Mouse (Mus musculus) granulocyte monocyte progenitor cell, adult 5-6 weeks (primary cell): ENCODE measurements at regions not wholly inside any gene's neighbourhood (a gene's known extent, or its start where the extent isn't known, plus 50 kb on each side); places are given as distances from the start of the nearest gene placed in this dataset.

Experiments
- ATAC-seq: replicated peaks from 2 replicates; pipeline ENCODE4 v1.8.0; 2016; ENCODE audit warnings: mild to moderate bottlenecking, moderate TSS enrichment, inconsistent platforms; ENCODE audit not compliant: poor library complexity, severe bottlenecking

DNA sequence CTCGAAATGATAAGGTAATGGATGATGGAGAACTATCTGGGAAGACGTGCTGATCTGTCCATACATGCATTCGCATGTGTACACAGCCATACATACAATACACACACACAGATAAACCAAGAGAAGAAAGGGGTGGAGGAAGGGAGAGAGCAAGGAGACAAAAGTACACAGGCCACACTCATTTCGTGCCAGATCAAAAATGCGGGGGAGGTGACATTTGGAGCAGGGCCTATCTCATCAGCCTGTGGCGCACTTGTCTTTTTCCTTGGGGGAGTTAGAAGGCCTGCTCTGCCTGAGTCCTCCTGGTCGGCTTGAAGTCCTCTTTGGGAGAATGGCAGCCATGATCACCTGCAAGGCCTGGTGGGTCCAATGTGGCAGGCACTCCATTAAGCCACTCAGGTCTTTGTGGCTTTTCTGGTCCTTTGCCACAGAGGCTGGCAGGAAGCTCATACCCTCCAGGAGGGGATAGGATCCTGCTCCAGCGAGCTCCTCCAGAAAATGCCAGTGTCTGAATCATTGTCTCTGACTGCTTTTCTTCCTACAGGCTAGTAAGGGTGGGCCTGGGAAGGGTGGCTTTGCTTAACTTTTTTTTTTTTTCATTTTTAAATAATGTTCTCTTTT, 203.0 kb upstream of the Spdye4c start:
- no peak for ATAC-seq

DNA sequence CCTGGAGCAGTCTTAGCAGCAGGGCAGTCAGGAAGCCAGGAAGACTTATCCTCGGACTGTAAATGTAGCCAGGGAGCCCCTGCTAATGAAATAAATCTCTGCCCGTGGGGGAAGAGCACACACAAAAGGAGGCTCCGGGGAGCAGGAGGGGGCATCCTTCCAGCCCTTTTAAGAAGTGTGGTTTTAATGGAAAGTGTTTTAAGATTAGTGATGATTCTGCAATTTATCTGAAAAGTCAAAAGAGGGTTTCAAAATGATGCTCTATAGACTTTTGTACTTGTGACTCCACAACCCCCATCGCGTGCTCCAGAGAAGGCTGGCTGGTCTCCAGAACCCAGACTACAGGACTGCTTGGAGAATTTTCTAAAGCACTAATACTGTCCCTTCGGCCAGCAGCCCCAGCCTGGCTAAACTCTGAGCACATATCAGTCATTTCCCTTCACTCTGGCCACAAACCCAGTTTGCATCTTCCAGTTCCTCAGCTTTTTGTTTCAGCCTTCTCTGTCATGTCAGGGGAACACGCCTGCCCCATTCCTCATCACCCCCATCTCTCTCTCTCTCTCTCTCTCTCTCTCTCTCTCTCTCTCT, 202.0 kb upstream of the Spdye4c start:
- no peak for ATAC-seq

- ATAC-seq, result peak; percentile 68
These were observed 198.7 kb upstream of the Spdye4c start for GRCm38 (mm10) chr2:128392344-128392743.

GRCm38 (mm10) chr2:128393401-128393800, 197.6 kb upstream of the Spdye4c start:
- peak; percentile 13; the same call in 1 of the 2 replicates for ATAC-seq

- ATAC-seq, result no peak
These were observed 197.1 kb upstream of the Spdye4c start for GRCm38 (mm10) chr2:128393921-128394320.

GRCm38 (mm10) chr2:128395308-128396007, 195.6 kb upstream of the Spdye4c start:
- ATAC-seq, result peak; percentile 40

DNA sequence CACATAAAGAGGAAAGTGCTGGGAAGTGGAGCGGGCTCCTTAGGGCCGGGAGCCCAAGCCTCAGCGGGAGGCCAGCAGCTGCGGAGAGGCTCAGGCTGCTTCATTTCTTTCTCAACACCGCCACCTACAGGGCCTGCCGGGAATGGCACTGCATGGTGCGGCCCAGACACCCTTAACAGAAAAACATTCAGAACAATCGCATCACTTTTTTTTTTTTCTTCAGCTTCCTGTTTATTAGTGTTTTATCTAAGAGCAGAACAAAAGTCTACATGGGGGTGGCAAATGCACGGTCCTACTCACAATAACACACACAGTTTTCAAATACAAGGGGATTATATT, 195.0 kb upstream of the Spdye4c start:
- peak; percentile 85 for ATAC-seq

DNA sequence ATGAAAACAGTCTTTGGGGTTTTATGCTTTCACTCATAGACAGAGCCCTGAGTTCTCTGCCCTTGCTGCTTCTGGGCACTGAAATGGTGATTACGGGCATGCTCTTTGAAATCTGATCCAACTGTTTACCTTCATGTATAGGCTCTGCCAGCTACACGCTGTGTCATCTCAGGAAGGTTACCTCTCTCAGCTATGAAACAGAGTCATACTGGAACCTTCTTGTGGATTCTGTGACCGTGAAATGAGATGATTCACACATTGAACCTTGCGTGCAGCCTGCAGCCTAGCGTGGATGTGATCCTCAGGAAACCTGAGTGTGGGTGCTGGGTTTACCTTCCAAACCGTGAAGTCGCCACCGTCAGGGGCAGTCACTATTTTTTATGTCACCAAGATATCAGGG, 189.7 kb upstream of the Spdye4c start:
- no peak for ATAC-seq

DNA sequence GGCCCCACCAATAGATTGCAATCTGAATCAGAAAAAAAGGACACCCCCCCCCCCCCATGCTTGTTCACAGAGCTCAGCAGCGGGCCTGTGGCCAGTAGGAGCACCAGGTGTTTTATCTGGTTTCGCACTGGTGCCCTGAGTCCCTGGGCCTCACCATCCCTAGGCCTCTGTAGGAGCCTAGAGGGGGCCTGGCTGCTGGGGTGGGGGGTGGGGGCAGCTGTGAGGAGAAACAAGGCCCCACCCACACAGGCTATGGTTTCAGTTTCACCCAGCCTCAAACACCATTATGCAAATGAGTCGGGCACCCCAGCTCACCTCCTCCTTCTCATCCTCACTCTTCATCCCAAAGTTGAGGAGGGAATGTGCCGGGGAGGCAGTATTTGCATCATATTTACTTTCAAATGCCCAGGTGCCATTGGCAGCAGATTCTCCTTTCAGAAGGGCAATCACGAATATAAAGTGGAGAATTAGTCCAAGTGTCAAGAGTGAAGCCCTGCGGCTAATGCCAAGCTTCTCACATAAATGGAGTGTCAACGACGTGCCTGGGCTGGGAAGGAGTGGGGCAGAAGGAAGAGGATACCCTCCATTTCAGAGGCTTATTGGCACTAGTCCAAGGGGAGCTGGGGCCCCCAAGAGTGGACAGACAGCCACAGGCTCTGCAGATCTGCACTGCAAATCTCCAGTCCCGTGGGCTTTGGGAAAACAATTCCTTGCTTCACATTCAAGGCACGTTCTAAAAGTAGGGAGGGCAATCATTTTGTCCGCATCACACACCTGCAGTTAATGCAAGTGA, 187.7 kb upstream of the Spdye4c start:
- ATAC-seq, result 0 out of 2 replicates have a peak, but pooled peaks have one; percentile 25

DNA sequence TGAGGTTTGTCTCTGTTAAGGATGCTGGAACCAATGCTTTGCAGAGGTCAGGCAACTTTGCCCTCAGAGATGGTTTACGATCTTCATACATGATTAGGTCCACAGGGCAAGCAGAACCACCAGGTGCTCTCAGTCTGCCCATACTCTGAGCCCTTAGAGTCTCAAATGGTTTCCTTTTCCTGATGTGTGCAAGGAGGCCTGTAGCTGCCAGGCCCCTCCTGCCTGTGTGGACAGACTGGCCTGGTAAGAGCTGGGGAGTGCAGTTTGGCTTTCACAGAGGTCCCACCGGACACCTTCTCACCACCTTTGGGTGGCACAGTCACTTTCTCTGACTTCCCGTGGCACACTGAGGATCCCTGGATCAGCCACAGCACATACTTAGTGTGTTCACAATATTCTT, 186.6 kb upstream of the Spdye4c start:
- no peak for ATAC-seq

GRCm38 (mm10) chr2:128407076-128407475, 183.9 kb upstream of the Spdye4c start:
- ATAC-seq, result peak; percentile 65

GRCm38 (mm10) chr2:128408718-128409117, 182.3 kb upstream of the Spdye4c start:
- no peak for ATAC-seq

DNA sequence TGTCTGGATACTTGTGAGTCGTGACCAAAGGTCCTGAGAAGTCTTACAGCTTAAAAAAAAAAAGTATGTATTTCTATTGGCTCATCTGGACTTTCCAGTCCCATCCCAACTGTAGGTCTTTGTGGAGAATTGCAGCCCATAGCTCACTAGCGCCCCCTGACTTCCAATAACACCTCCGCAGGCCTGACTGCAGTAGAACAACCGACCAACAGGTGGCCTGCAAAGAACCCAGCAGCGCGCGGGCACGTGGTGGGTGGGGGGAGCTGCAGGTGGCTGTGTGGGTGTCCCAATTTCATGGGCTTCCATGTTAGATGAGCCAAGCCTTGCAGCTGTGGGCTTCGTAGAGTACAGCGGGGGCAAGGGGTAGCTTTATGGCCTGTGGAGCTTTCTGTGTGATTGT, 178.7 kb upstream of the Spdye4c start:
- peak; percentile 73 for ATAC-seq

DNA sequence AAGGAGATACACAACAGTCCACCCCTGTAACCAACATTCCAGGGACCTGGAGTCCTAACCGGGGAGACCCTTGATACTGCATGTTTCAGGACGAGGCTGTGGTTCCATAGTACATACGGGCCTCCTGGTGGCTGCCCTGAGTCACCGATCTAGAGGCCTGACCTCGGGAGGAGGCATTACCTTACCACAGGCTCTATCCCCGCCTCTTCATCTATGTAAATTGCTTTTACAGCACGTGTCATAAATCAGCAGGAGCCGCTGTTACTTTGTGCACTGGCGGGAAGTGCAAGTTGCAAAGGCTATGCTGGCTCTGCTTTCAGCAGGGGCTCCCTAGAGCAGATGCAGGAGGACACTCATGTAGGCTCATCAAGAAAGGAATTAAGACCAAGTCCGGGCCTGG, 178.0 kb upstream of the Spdye4c start:
- peak; percentile 79 for ATAC-seq

DNA sequence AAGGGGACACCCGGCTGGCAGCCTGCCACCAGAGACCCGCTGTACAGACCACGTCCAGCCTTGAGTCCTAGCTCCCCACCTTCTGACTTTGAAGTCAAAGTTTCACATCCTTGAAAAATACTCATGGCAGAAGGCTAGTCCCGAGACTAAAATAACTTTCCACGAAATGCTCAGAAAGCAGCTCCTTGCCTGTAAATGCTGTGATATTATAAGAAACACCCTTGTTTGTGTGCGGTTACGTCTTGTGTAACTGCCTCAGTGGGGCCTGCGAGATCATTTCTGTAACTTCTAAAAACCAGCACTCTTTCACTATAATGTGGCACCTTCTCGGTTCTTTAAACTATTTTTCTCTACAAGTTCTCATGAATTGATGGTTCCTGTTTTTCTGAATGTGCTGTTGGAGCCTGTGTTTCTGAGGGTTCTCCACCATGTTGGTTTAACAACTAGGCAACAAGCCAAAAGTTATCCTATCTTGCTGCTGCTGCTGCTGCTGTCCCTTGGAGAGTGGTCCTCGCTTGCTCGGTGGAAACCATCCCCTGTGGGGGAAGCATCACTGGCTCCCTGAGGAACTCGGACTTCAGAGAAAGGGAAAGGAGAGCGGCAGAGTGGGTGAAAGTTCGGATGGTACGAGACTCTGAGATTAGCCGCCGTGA, 176.3 kb upstream of the Spdye4c start:
- peak; percentile 47 for ATAC-seq

GRCm38 (mm10) chr2:128416416-128416815, 174.6 kb upstream of the Spdye4c start:
- ATAC-seq, result no peak

GRCm38 (mm10) chr2:128418960-128419359, 172.0 kb upstream of the Spdye4c start:
- ATAC-seq, result no peak

- peak; percentile 68 for ATAC-seq
These were observed 170.6 kb upstream of the Spdye4c start for GRCm38 (mm10) chr2:128420406-128420805.

GRCm38 (mm10) chr2:128422677-128423076, 168.3 kb upstream of the Spdye4c start:
- ATAC-seq, result peak; percentile 16; the same call in 1 of the 2 replicates

DNA sequence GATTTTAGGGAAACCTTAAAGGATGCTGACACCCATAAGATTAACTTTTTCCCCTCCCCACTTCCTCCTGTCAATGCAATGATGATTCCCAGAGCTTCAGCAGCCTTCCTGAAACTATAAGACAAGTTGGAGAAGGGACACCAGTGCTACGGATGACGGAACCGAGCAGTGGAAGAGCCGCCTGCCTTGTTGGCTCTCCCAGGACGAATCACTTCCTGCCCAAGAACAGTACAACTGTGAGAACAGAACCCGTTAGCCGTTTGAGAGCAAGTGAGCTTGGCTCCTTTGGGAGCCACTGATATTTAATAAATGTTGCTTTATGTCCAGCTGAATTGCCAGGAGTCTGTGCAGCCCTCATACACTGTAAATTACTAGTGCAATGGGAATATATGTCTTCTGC, 166.8 kb upstream of the Spdye4c start:
- no peak for ATAC-seq
